Mouse (Mus musculus) ES-E14 (cell line): ENCODE measurements around the gene Aff1.

Experiments
- HCFC1 ChIP-seq: IDR thresholded peaks from 2 replicates; pipeline ENCODE4 v1.6.1; 2012; ENCODE audit warnings: low read length, inconsistent platforms, borderline replicate concordance; ENCODE audit not compliant: insufficient read depth
- ZC3H11A ChIP-seq: IDR thresholded peaks from 2 replicates; pipeline ENCODE4 v1.6.1; 2012; ENCODE audit warnings: low read depth, mild to moderate bottlenecking, inconsistent platforms, low read length, borderline replicate concordance
- ZNF384 ChIP-seq: IDR thresholded peaks from 2 replicates; pipeline ENCODE4 v1.6.1; 2012; ENCODE audit warnings: low read depth, low read length, inconsistent platforms

DNA sequence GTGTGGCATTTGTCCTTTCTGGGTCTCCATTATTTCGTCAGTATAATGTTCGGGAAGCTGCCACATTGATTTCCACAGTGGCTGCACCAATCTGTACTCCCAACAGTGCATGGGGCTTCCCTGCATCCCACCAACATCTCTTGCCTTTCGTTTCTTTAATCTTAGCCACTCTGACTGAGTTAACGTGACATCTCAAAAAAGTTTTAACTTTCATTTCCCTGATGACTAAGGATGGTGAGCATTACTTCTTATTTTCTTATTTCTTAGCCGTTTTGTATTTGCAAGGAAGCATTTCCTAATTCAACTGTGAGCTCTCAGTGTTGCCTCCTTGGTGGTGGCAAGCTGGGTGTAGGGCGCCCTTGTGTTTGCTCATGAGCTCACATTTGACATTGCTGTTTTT, 22.8 kb downstream of the Aff1 start:
- TF ChIP-seq ZC3H11A (no peak), ZNF384 (no peak), HCFC1 (no peak)
